Mouse (Mus musculus) hindbrain, embryonic 16.5 days (tissue): ENCODE results near the gene Tmem131l. TPM values are rescaled to one million over a fixed set of nuclear protein-coding genes. Genes with fewer than 3 reads are reported as not detected.

Experiments used
- ATAC-seq: fragments of 200-750 bp; cut with Nextera tagmentation; 2 replicates; pipeline ENCODE4 v1.8.0; 2017; ENCODE audit warnings: moderate TSS enrichment, moderate library complexity
- H3K27ac ChIP-seq: fragments of 300-500 bp; sonication (generic); 2 replicates; pipeline ENCODE4 v1.5.1; 2014; ENCODE audit warnings: low read depth, mild to moderate bottlenecking, control low read depth, low read length, moderate library complexity
- H3K27me3 ChIP-seq: fragments of 300-500 bp; sonication (generic); replicated peaks from 2 replicates; pipeline ENCODE4 v1.6.1; 2014; ENCODE audit warnings: low read length; ENCODE audit not compliant: control insufficient read depth, insufficient read depth
- H3K36me3 ChIP-seq: fragments of 300-500 bp; sonication (generic); 2 replicates; pipeline ENCODE4 v1.6.1; 2014; ENCODE audit warnings: mild to moderate bottlenecking, low read length, moderate library complexity, mixed read lengths; ENCODE audit not compliant: control insufficient read depth, insufficient read depth
- H3K4me1 ChIP-seq: fragments of 300-500 bp; sonication (generic); 2 replicates; pipeline ENCODE4 v1.6.1; 2014; ENCODE audit warnings: low read depth, low read length; ENCODE audit not compliant: control insufficient read depth, insufficient read depth
- H3K4me2 ChIP-seq: fragments of 300-500 bp; sonication (generic); 2 replicates; pipeline ENCODE4 v1.6.1; 2014; ENCODE audit warnings: mild to moderate bottlenecking, low read length, control low read depth, moderate library complexity
- H3K4me3 ChIP-seq: fragments of 300-500 bp; sonication (generic); 2 replicates; pipeline ENCODE4 v1.5.1; 2014; ENCODE audit warnings: mild to moderate bottlenecking, low read length, control low read depth, moderate library complexity
- H3K9ac ChIP-seq: fragments of 300-500 bp; sonication (generic); 2 replicates; pipeline ENCODE4 v1.6.1; 2014; ENCODE audit warnings: low read depth, mild to moderate bottlenecking, control low read depth, low read length, moderate library complexity
- H3K9me3 ChIP-seq: fragments of 300-500 bp; sonication (generic); 2 replicates; pipeline ENCODE4 v1.6.1; 2014; ENCODE audit warnings: mild to moderate bottlenecking, low read length, moderate library complexity; ENCODE audit not compliant: control insufficient read depth
- WGBS: fragments of 180-500 bp; shearing (Covaris S2); extraction: QIAGEN DNeasy Blood & Tissue Kit; methylation state at CpG from one replicate; pipeline ENCODE4 v1.1.7; 2014; 5-methylcytosine and 5-hydroxymethylcytosine counted together
- polyA plus RNA-seq: library from polyadenylated mRNA; unstranded; fragments of >200 nt; fragmentation: Nextera tagmentation; extraction: Ambion mirVana; gene quantifications from 2 replicates; pipeline ENCODE4 v1.2.1, GENCODE M21; 2015

The Tmem131l gene
- polyA plus RNA-seq, 1 experiment from 2014 or later = 34.6 TPM

- no peak overlapping the region for H3K9ac ChIP-seq
- no peak; the same call in 1 of the 2 replicates for ATAC-seq
- H3K4me2 ChIP-seq = no peak overlapping the region
- no peak overlapping the region for H3K4me3 ChIP-seq
- H3K4me1 ChIP-seq = no peaks in the 10 kb centered on the region; the same call in 1 of the 2 replicates
- H3K27me3 ChIP-seq = no peaks in the 10 kb centered on the region
- no peaks in the 10 kb centered on the region for H3K9me3 ChIP-seq
- peaks cover 2% of the 10 kb centered on the region; the same call in 1 of the 2 replicates for H3K36me3 ChIP-seq
- no peak overlapping the region for H3K27ac ChIP-seq
- 53% methylated on average over 3 of the region's 3 CpGs for WGBS
These were observed 77.4 kb downstream of the Tmem131l start for GRCm38 (mm10) chr3:83962571-83962970.

DNA sequence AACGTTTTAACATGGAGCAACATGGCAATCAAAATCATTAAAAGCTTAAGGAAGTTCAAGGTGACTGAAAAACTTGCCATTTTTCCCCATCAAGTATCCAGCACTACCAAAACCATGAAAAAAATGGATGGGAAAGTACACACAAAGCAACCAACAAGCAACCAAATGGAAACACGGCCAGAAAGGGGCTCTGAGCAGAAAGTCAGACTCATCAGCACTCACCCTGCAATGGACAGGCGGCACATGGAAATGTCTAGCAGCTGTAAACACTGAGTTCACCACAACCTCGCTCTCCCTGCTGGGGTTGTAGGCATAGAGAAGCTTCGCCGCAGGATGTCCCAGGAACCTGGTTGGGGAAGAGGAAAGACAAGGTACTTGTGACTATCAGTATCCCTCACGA, 77.9 kb downstream of the Tmem131l start:
- 92% methylated on average over 7 of the region's 7 CpGs for WGBS

GRCm38 (mm10) chr3:83958951-83959681, 80.9 kb downstream of the Tmem131l start:
- peaks cover 8% of the 10 kb centered on the region; the same call in 1 of the 2 replicates for H3K36me3 ChIP-seq

More for the DNA sequence above, 77.9 kb downstream of the Tmem131l start:
- no peak overlapping the region for H3K4me3 ChIP-seq
- H3K27me3 ChIP-seq = no peaks in the 10 kb centered on the region
- H3K36me3 ChIP-seq = peaks cover 5% of the 10 kb centered on the region; the same call in 1 of the 2 replicates
- H3K4me1 ChIP-seq = no peaks in the 10 kb centered on the region; the same call in 1 of the 2 replicates
- H3K9ac ChIP-seq = no peak overlapping the region
- no peak overlapping the region for H3K4me2 ChIP-seq
- no peak for ATAC-seq
- H3K27ac ChIP-seq = no peak overlapping the region
- H3K9me3 ChIP-seq = no peaks in the 10 kb centered on the region

GRCm38 (mm10) chr3:83953879-83954278, 86.1 kb downstream of the Tmem131l start:
- Histone ChIP-seq H3K27ac (no peak overlapping the region), H3K4me3 (no peak overlapping the region), H3K4me1 (no peaks in the 10 kb centered on the region), H3K36me3 (peaks cover 8% of the 10 kb centered on the region; the same call in 1 of the 2 replicates), H3K9ac (no peak overlapping the region), H3K27me3 (no peaks in the 10 kb centered on the region), H3K4me2 (no peak overlapping the region), H3K9me3 (no peaks in the 10 kb centered on the region)
- no peak for ATAC-seq
- 95% methylated on average over 8 of the region's 8 CpGs for WGBS

More at GRCm38 (mm10) chr3:83958951-83959681, 80.9 kb downstream of the Tmem131l start:
- H3K4me3 ChIP-seq = no peak overlapping the region
- no peaks in the 10 kb centered on the region for H3K4me1 ChIP-seq
- no peaks in the 10 kb centered on the region for H3K27me3 ChIP-seq
- H3K4me2 ChIP-seq = no peak overlapping the region
- no peak for ATAC-seq
- no peak overlapping the region for H3K9ac ChIP-seq
- no peak overlapping the region for H3K27ac ChIP-seq
- WGBS = 93% methylated on average over 7 of the region's 7 CpGs
- no peaks in the 10 kb centered on the region for H3K9me3 ChIP-seq

- Histone ChIP-seq H3K27ac (no peak overlapping the region), H3K4me1 (no peaks in the 10 kb centered on the region), H3K36me3 (no peaks in the 10 kb centered on the region), H3K9me3 (no peaks in the 10 kb centered on the region), H3K4me2 (no peak overlapping the region), H3K9ac (no peak overlapping the region), H3K4me3 (no peak overlapping the region), H3K27me3 (no peaks in the 10 kb centered on the region)
- ATAC-seq = no peak
- WGBS = 62% methylated on average over 4 of the region's 4 CpGs
These were observed 91.2 kb downstream of the Tmem131l start for GRCm38 (mm10) chr3:83948801-83949200.

GRCm38 (mm10) chr3:83947476-83948245, 92.3 kb downstream of the Tmem131l start:
- ATAC-seq = no peak
- Histone ChIP-seq H3K9me3 (no peaks in the 10 kb centered on the region), H3K9ac (no peak overlapping the region), H3K4me1 (no peaks in the 10 kb centered on the region), H3K4me2 (no peak overlapping the region), H3K27me3 (no peaks in the 10 kb centered on the region), H3K36me3 (no peaks in the 10 kb centered on the region), H3K27ac (no peak overlapping the region), H3K4me3 (no peak overlapping the region)
- 82% methylated on average over 8 of the region's 8 CpGs for WGBS

DNA sequence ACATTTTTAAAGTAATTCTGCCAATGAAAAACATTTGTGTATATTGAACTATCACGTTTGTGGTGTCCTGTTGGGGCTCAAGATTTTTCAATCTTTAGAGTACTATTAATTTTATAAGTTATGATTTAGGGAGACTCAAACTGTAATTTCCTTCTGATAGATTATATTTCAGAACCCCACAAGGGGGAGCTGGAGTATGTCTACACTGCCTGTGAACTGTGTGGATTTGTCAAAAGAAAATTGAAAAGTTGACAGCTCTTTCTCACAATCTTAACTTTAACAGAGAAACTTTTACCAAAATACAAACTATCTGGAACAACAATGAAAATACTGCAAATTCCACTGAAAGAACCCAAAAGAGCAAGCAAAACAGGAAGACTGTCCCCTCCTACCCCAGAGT, 93.1 kb downstream of the Tmem131l start:
- 87% methylated on average over 1 of the region's 1 CpGs for WGBS
- ATAC-seq = no peak; the same call in 1 of the 2 replicates

DNA sequence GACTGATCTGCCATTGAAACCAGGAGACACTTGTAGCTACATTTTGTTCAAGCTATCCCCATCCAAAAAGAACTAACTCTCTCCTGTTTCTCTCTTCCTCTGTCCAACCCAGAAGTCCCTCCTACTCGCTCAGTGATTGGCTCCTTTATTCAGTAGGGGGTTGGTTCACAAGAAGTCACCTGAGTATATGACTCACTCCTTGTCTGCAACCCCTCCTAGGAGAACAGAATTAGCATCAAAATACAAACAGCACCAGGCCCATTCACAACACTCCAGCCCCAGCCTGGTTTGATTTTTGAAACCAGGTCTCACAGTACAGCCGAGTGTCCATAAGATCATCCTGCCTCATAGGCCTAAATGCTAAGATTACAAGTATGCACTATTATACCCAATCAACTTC, 96.3 kb downstream of the Tmem131l start:
- 78% methylated on average over 2 of the region's 2 CpGs for WGBS
- no peak for ATAC-seq
- H3K36me3 ChIP-seq = 0 out of 2 replicates have a peak, but pooled peaks cover 3% of the 10 kb centered on the region

More for the DNA sequence above, 93.1 kb downstream of the Tmem131l start:
- no peak overlapping the region for H3K27ac ChIP-seq
- no peaks in the 10 kb centered on the region for H3K9me3 ChIP-seq
- no peak overlapping the region for H3K4me3 ChIP-seq
- no peak overlapping the region for H3K9ac ChIP-seq
- H3K36me3 ChIP-seq = no peaks in the 10 kb centered on the region
- H3K27me3 ChIP-seq = no peaks in the 10 kb centered on the region
- H3K4me1 ChIP-seq = no peaks in the 10 kb centered on the region
- H3K4me2 ChIP-seq = no peak overlapping the region

DNA sequence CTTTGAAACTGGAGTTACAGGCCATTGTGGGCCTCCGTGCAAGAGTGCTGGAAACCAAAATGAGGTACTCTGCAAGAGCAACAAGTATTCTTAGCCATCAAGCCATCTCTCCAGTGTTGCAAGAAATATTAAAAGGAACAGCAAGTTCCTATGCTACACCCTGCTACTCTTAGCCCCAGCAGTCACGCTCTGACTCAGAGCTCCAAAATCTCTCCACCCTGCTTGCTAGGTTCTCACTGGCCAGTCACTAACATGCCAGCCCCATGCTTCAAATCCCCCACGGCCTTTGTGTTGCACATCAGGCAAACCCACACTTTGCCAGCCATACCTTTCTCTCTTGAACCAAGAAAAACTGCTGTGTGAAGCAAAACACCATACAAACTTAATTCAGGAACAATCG, 96.8 kb downstream of the Tmem131l start:
- Histone ChIP-seq H3K4me2 (no peak overlapping the region), H3K36me3 (peaks cover 3% of the 10 kb centered on the region; the same call in 1 of the 2 replicates), H3K27me3 (no peaks in the 10 kb centered on the region), H3K27ac (no peak overlapping the region), H3K4me3 (no peak overlapping the region), H3K9ac (no peak overlapping the region), H3K4me1 (no peaks in the 10 kb centered on the region), H3K9me3 (no peaks in the 10 kb centered on the region)
- ATAC-seq = no peak
- WGBS = 81% methylated on average over 4 of the region's 4 CpGs

More for the DNA sequence above, 96.3 kb downstream of the Tmem131l start:
- no peak overlapping the region for H3K4me3 ChIP-seq
- no peak overlapping the region for H3K27ac ChIP-seq
- no peaks in the 10 kb centered on the region for H3K9me3 ChIP-seq
- H3K27me3 ChIP-seq = no peaks in the 10 kb centered on the region
- H3K9ac ChIP-seq = no peak overlapping the region
- no peak overlapping the region for H3K4me2 ChIP-seq
- H3K4me1 ChIP-seq = no peaks in the 10 kb centered on the region
